Mouse (Mus musculus) retina, postnatal 7 days (tissue): ENCODE results near the gene Senp1.

ENCODE experiments used
- DNase-seq: peaks from one replicate; pipeline ENCODE4 v3.0.0-alpha.2; 2012; ENCODE audit warnings: low read depth, low spot score

The Senp1 gene

GRCm38 (mm10) chr15:98093121-98094011 is at the start of gene Senp1:
TSS of gene Senp1 (minus strand) at chr15:98093744.
- DNase-seq: peak; percentile 84

GRCm38 (mm10) chr15:98142515-98142914 is 49.0 kb upstream of the Senp1 start:
- DNase-seq: no peak

- DNase-seq: no peak
Observed at GRCm38 (mm10) chr15:98140809-98141208, 47.3 kb upstream of the Senp1 start.

- no peak for DNase-seq
Observed at GRCm38 (mm10) chr15:98139763-98140162, 46.2 kb upstream of the Senp1 start.

GRCm38 (mm10) chr15:98136871-98137270 is 43.3 kb upstream of the Senp1 start:
- no peak for DNase-seq

- no peak for DNase-seq
Observed at GRCm38 (mm10) chr15:98135671-98136070, 42.1 kb upstream of the Senp1 start.

- DNase-seq: no peak
Observed at GRCm38 (mm10) chr15:98134666-98135065, 41.1 kb upstream of the Senp1 start.

GRCm38 (mm10) chr15:98134034-98134433 is 40.5 kb upstream of the Senp1 start:
- DNase-seq: no peak

GRCm38 (mm10) chr15:98133471-98133870 is 39.9 kb upstream of the Senp1 start:
- DNase-seq: no peak

GRCm38 (mm10) chr15:98131942-98132655 is 38.6 kb upstream of the Senp1 start:
- DNase-seq: no peak

GRCm38 (mm10) chr15:98131451-98131850 is 37.9 kb upstream of the Senp1 start:
- DNase-seq: no peak

GRCm38 (mm10) chr15:98131001-98131400 is 37.5 kb upstream of the Senp1 start:
- DNase-seq: no peak

GRCm38 (mm10) chr15:98120831-98121230 is 27.3 kb upstream of the Senp1 start:
- DNase-seq: no peak

GRCm38 (mm10) chr15:98119363-98119762 is 25.8 kb upstream of the Senp1 start:
- no peak for DNase-seq

- no peak for DNase-seq
Observed at GRCm38 (mm10) chr15:98116287-98116686, 22.7 kb upstream of the Senp1 start.

GRCm38 (mm10) chr15:98115779-98116163 is 22.2 kb upstream of the Senp1 start:
- DNase-seq: no peak

- no peak for DNase-seq
Observed at GRCm38 (mm10) chr15:98114852-98115778, 21.6 kb upstream of the Senp1 start.

- DNase-seq: no peak
Observed at GRCm38 (mm10) chr15:98114098-98114851, 20.7 kb upstream of the Senp1 start.

- peak; percentile 17 for DNase-seq
Observed at GRCm38 (mm10) chr15:98111791-98112190, 18.2 kb upstream of the Senp1 start.

GRCm38 (mm10) chr15:98108297-98109152 is 15.0 kb upstream of the Senp1 start:
- peak; percentile 34 for DNase-seq
